Mouse (Mus musculus) stomach, postnatal 0 days (tissue): ENCODE measurements around the gene Doc2g. TPM values are rescaled to one million over a fixed set of nuclear protein-coding genes. Genes with fewer than 3 reads are reported as not detected.

Source experiments
- ATAC-seq: fragments of 200-750 bp; cut with Nextera tagmentation; 2 replicates; pipeline ENCODE4 v1.8.0; 2017; ENCODE audit not compliant: low FRiP score, low TSS enrichment
- DNase-seq: peaks from one replicate; pipeline ENCODE4 v3.0.0-alpha.2; 2016; ENCODE audit warnings: low spot score
- H3K27ac ChIP-seq: fragments of 300-500 bp; sonication (generic); replicated peaks from 2 replicates; pipeline ENCODE4 v1.5.1; 2014; ENCODE audit warnings: mild to moderate bottlenecking, control low read depth
- H3K27me3 ChIP-seq: fragments of 300-500 bp; sonication (generic); 2 replicates; pipeline ENCODE4 v1.6.1; 2014; ENCODE audit warnings: low read length; ENCODE audit not compliant: control insufficient read depth, insufficient read depth
- H3K36me3 ChIP-seq: fragments of 300-500 bp; sonication (generic); 2 replicates; pipeline ENCODE4 v1.6.1; 2014; ENCODE audit warnings: low read length, mixed read lengths; ENCODE audit not compliant: control insufficient read depth, insufficient read depth
- H3K4me1 ChIP-seq: fragments of 300-500 bp; sonication (generic); replicated peaks from 2 replicates; pipeline ENCODE4 v1.6.1; 2014; ENCODE audit warnings: antibody characterized with exemption; ENCODE audit not compliant: control insufficient read depth, insufficient read depth
- H3K4me2 ChIP-seq: fragments of 300-500 bp; sonication (generic); replicated peaks from 2 replicates; pipeline ENCODE4 v1.6.1; 2014; ENCODE audit warnings: low read depth, mild to moderate bottlenecking, control low read depth, moderate library complexity
- H3K4me3 ChIP-seq: fragments of 300-500 bp; sonication (generic); 2 replicates; pipeline ENCODE4 v1.5.1; 2014; ENCODE audit warnings: low read depth, low read length, control low read depth
- H3K9ac ChIP-seq: fragments of 300-500 bp; sonication (generic); 2 replicates; pipeline ENCODE4 v1.6.1; 2014; ENCODE audit warnings: mild to moderate bottlenecking, low read length, control low read depth, mixed read lengths
- H3K9me3 ChIP-seq: fragments of 300-500 bp; sonication (generic); 2 replicates; pipeline ENCODE4 v1.6.1; 2016; ENCODE audit warnings: low read length; ENCODE audit not compliant: control insufficient read depth
- CTCF ChIP-seq: IDR thresholded peaks from 2 replicates; pipeline ENCODE4 v1.5.1; 2016; ENCODE audit warnings: antibody characterized with exemption, low read depth, mild to moderate bottlenecking, moderate library complexity
- EP300 ChIP-seq: optimal IDR thresholded peaks from 2 replicates; pipeline ENCODE3; 2016; ENCODE audit warnings: antibody characterized with exemption
- WGBS: fragments of 180-500 bp; shearing (Covaris S2); extraction: QIAGEN DNeasy Blood & Tissue Kit; methylation state at CpG from one replicate; pipeline ENCODE4 v1.1.7; 2014; 5-methylcytosine and 5-hydroxymethylcytosine counted together
- polyA plus RNA-seq: library from polyadenylated mRNA; unstranded; fragments of >200 nt; fragmentation: Nextera tagmentation; extraction: Ambion mirVana; gene quantifications from 2 replicates; pipeline ENCODE4 v1.2.1, GENCODE M21; 2015

The Doc2g gene
- polyA plus RNA-seq, 1 experiment from 2014 or later = 1.2 TPM

- H3K4me2 ChIP-seq = no peak overlapping the region
- H3K27ac ChIP-seq = no peak overlapping the region
- DNase-seq (peak; percentile 68), ATAC-seq (no peak; the same call in 1 of the 2 replicates)
- WGBS = 34% methylated on average over 8 of the region's 8 CpGs
- no peak overlapping the region for H3K9ac ChIP-seq
- H3K27me3 ChIP-seq = no peaks in the 10 kb centered on the region
- TF ChIP-seq CTCF = no peak
- no peak for TF ChIP-seq EP300
- H3K36me3 ChIP-seq = no peaks in the 10 kb centered on the region
- no peaks in the 10 kb centered on the region for H3K9me3 ChIP-seq
- peaks cover 3% of the 10 kb centered on the region; the same call in 1 of the 2 replicates for H3K4me1 ChIP-seq
- H3K4me3 ChIP-seq = no peak overlapping the region
Observed at GRCm38 (mm10) chr19:3997231-3997630, 5.9 kb upstream of the Doc2g start.

GRCm38 (mm10) chr19:3998335-3998734 is 4.8 kb upstream of the Doc2g start:
- no peaks in the 10 kb centered on the region for H3K27me3 ChIP-seq
- H3K9ac ChIP-seq = no peak overlapping the region
- no peak overlapping the region for H3K4me3 ChIP-seq
- ATAC-seq = no peak
- 76% methylated on average over 8 of the region's 8 CpGs for WGBS
- no peak overlapping the region for H3K4me2 ChIP-seq
- DNase-seq = no peak
- H3K36me3 ChIP-seq = no peaks in the 10 kb centered on the region
- TF ChIP-seq EP300 (no peak), CTCF (no peak)
- H3K27ac ChIP-seq = no peak overlapping the region
- H3K9me3 ChIP-seq = no peaks in the 10 kb centered on the region
- H3K4me1 ChIP-seq = peaks cover 3% of the 10 kb centered on the region; the same call in 1 of the 2 replicates

GRCm38 (mm10) chr19:3999121-3999730 is 3.9 kb upstream of the Doc2g start:
- peaks cover 3% of the 10 kb centered on the region; the same call in 1 of the 2 replicates for H3K4me1 ChIP-seq
- WGBS = 71% methylated on average over 9 of the region's 9 CpGs
- no peak for TF ChIP-seq EP300
- no peak for TF ChIP-seq CTCF
- no peaks in the 10 kb centered on the region for H3K36me3 ChIP-seq
- no peak overlapping the region for H3K27ac ChIP-seq
- peak overlapping the region; percentile 94 for H3K4me2 ChIP-seq
- H3K27me3 ChIP-seq = no peaks in the 10 kb centered on the region
- H3K4me3 ChIP-seq = no peak overlapping the region
- ATAC-seq (no peak), DNase-seq (no peak)
- no peaks in the 10 kb centered on the region for H3K9me3 ChIP-seq
- H3K9ac ChIP-seq = peak overlapping the region; percentile 78

- H3K4me3 ChIP-seq = peak within 1 kb of the TSS; percentile 66
- no peak for TF ChIP-seq EP300
- TF ChIP-seq CTCF = peak; percentile 89
- ATAC-seq = peak; percentile 87
- peak within 1 kb of the TSS; percentile 95 for H3K27ac ChIP-seq
- peak within 1 kb of the TSS; percentile 78 for H3K9ac ChIP-seq
- WGBS = under 1% methylated on average over 64 of the region's 64 CpGs
- H3K36me3 ChIP-seq = no peaks in the 10 kb centered on the region
- H3K9me3 ChIP-seq = no peaks in the 10 kb centered on the region
- peak within 1 kb of the TSS; percentile 94 for H3K4me2 ChIP-seq
- H3K4me1 ChIP-seq = peaks cover 3% of the 10 kb centered on the region; the same call in 1 of the 2 replicates
- H3K27me3 ChIP-seq = no peaks in the 10 kb centered on the region
- peak; percentile 97 for DNase-seq
Observed at GRCm38 (mm10) chr19:4000119-4000900, 2.8 kb upstream of the Doc2g start, which contains the start of the genes Nudt8 and Gm49405. TSS of gene Nudt8 (plus strand) at chr19:4000580. TSS of gene Gm49405 (plus strand) at chr19:4000626.

- Histone ChIP-seq H3K4me1 (peaks cover 3% of the 10 kb centered on the region; the same call in 1 of the 2 replicates), H3K9me3 (no peaks in the 10 kb centered on the region), H3K9ac (peak overlapping the region; percentile 78), H3K27ac (peak overlapping the region; percentile 95), H3K36me3 (0 out of 2 replicates have a peak, but pooled peaks cover 2% of the 10 kb centered on the region), H3K4me2 (peak overlapping the region; percentile 94), H3K4me3 (peak overlapping the region; percentile 66), H3K27me3 (no peaks in the 10 kb centered on the region)
- TF ChIP-seq EP300 (no peak), CTCF (no peak)
- no peak for ATAC-seq
- no peak for DNase-seq
- 16% methylated on average over 17 of the region's 17 CpGs for WGBS
Observed at GRCm38 (mm10) chr19:4000949-4001525, 2.1 kb upstream of the Doc2g start.
